Mouse (Mus musculus) heart, embryonic 15.5 days (tissue): ENCODE measurements around the gene Meox1. TPM values are rescaled to one million over a fixed set of nuclear protein-coding genes. Genes with fewer than 3 reads are reported as not detected.

ENCODE experiments used
- ATAC-seq: fragments of 200-750 bp; cut with Nextera tagmentation; replicated peaks from 2 replicates; pipeline ENCODE4 v1.8.0; 2017; ENCODE audit warnings: low read depth, moderate TSS enrichment; ENCODE audit not compliant: insufficient number of reproducible peaks, insufficient read depth, low FRiP score
- H3K27ac ChIP-seq: fragments of 300-500 bp; sonication (generic); 2 replicates; pipeline ENCODE4 v1.5.1; 2015; ENCODE audit warnings: mild to moderate bottlenecking, inconsistent platforms
- H3K27me3 ChIP-seq: fragments of 300-500 bp; sonication (generic); 2 replicates; pipeline ENCODE4 v1.6.1; 2015; ENCODE audit warnings: inconsistent platforms
- H3K36me3 ChIP-seq: fragments of 300-500 bp; sonication (generic); 2 replicates; pipeline ENCODE4 v1.6.1; 2015; ENCODE audit warnings: mild to moderate bottlenecking, inconsistent platforms
- H3K4me1 ChIP-seq: fragments of 300-500 bp; sonication (generic); replicated peaks from 2 replicates; pipeline ENCODE4 v1.6.1; 2015; ENCODE audit warnings: inconsistent platforms
- H3K4me2 ChIP-seq: fragments of 300-500 bp; sonication (generic); 2 replicates; pipeline ENCODE4 v1.6.1; 2015; ENCODE audit warnings: inconsistent platforms, mild to moderate bottlenecking, moderate library complexity
- H3K4me3 ChIP-seq: fragments of 300-500 bp; sonication (generic); 2 replicates; pipeline ENCODE4 v1.5.1; 2015; ENCODE audit warnings: mild to moderate bottlenecking, inconsistent platforms
- H3K9ac ChIP-seq: fragments of 300-500 bp; sonication (generic); 2 replicates; pipeline ENCODE4 v1.6.1; 2015; ENCODE audit warnings: mild to moderate bottlenecking, inconsistent platforms
- H3K9me3 ChIP-seq: fragments of 300-500 bp; sonication (generic); replicated peaks from 2 replicates; pipeline ENCODE4 v1.6.1; 2016; ENCODE audit warnings: inconsistent platforms
- WGBS: fragments of 180-500 bp; shearing (Covaris S2); methylation state at CpG from one replicate; pipeline ENCODE4 v1.1.7; 2015; ENCODE audit warnings: mixed read lengths; 5-methylcytosine and 5-hydroxymethylcytosine counted together
- polyA plus RNA-seq: library from polyadenylated mRNA; unstranded; fragments of >200 nt; fragmentation: Nextera tagmentation; extraction: Ambion mirVana; gene quantifications from 2 replicates; pipeline ENCODE4 v1.2.1, GENCODE M21; 2015

Meox1 gene
- polyA plus RNA-seq, 1 experiment from 2014 or later, result 19.8 TPM

GRCm38 (mm10) chr11:101896546-101897361 is 2.6 kb upstream of the Meox1 start:
- H3K27ac ChIP-seq, result no peak overlapping the region
- H3K27me3 ChIP-seq, result peaks cover 10% of the 10 kb centered on the region
- peak; percentile 20 for ATAC-seq
- no peak overlapping the region for H3K9ac ChIP-seq
- no peak overlapping the region for H3K4me3 ChIP-seq
- peaks cover 28% of the 10 kb centered on the region for H3K4me1 ChIP-seq
- H3K4me2 ChIP-seq, result no peak overlapping the region
- H3K36me3 ChIP-seq, result no peaks in the 10 kb centered on the region
- WGBS, result 45% methylated on average over 13 of the region's 13 CpGs
- no peaks in the 10 kb centered on the region for H3K9me3 ChIP-seq

- H3K9me3 ChIP-seq, result no peaks in the 10 kb centered on the region
- ATAC-seq, result peak; percentile 37; the same call in 1 of the 2 replicates
These were observed 614 bp downstream of the Meox1 start for GRCm38 (mm10) chr11:101893560-101893959.

DNA sequence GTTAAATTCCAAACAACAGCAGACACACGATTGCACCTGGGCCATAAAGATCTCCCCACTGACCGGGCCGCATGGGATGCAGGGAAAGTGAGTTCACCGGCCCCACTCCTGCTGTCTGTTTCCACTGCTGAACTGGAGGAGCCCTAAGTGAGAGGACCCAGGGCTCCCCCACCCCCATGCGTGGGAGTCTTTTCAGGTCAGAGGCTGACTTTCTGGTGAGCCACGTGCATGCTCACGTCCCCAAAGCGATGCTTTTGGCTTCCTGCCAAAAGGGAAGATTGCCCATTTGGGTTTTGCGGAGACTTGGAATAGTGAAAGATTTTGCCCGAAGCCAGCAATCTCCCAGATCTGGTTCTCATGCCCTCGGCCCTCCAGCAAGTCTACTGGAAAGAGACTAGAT is 2.7 kb downstream of the Meox1 start:
- no peak for ATAC-seq
- peaks cover 10% of the 10 kb centered on the region for H3K27me3 ChIP-seq
- WGBS, result 20% methylated on average over 11 of the region's 11 CpGs
- no peaks in the 10 kb centered on the region for H3K36me3 ChIP-seq
- no peak overlapping the region for H3K9ac ChIP-seq
- peak overlapping the region; percentile 26; the same call in 1 of the 2 replicates for H3K27ac ChIP-seq
- H3K4me2 ChIP-seq, result peak overlapping the region; percentile 57
- peak overlapping the region; percentile 43 for H3K4me3 ChIP-seq
- peaks cover 46% of the 10 kb centered on the region for H3K4me1 ChIP-seq
- H3K9me3 ChIP-seq, result no peaks in the 10 kb centered on the region

More at GRCm38 (mm10) chr11:101893560-101893959, 614 bp downstream of the Meox1 start:
- H3K4me1 ChIP-seq, result peaks cover 45% of the 10 kb centered on the region
- no peaks in the 10 kb centered on the region for H3K36me3 ChIP-seq
- peak overlapping the region; percentile 57 for H3K4me2 ChIP-seq
- H3K9ac ChIP-seq, result peak overlapping the region; percentile 46; the same call in 1 of the 2 replicates
- H3K4me3 ChIP-seq, result peak overlapping the region; percentile 43
- WGBS, result 30% methylated on average over 15 of the region's 15 CpGs
- H3K27me3 ChIP-seq, result peaks cover 10% of the 10 kb centered on the region
- peak overlapping the region; percentile 68 for H3K27ac ChIP-seq

GRCm38 (mm10) chr11:101889781-101890180 is 4.4 kb downstream of the Meox1 start:
- WGBS, result 4% methylated on average over 13 of the region's 13 CpGs
- Histone ChIP-seq H3K36me3 (no peaks in the 10 kb centered on the region), H3K4me3 (peak overlapping the region; percentile 13), H3K27me3 (0 out of 2 replicates have a peak, but pooled peaks cover 6% of the 10 kb centered on the region), H3K9me3 (no peaks in the 10 kb centered on the region), H3K4me1 (peaks cover 57% of the 10 kb centered on the region), H3K27ac (peak overlapping the region; percentile 46), H3K9ac (peak overlapping the region; percentile 18; the same call in 1 of the 2 replicates), H3K4me2 (peak overlapping the region; percentile 44)
- no peak for ATAC-seq

DNA sequence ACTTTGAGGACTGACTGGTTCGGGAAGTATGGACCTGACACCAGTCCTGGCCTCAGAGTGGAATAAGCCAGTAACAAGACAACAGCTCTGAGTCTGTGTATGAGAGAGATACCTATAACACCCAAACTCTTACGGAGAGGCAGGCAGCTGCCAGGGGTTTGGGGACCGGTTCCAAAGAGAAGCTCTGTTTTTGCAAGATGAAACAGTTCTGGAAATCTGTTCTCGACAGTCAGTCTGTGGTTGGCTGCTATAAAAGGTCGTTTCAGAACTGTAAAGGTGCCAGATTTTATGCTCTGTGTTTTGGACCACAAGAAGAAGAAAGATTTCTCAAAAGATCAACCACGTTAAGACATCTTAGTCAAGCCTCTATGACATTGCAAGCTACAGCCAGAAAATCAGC is 5.4 kb downstream of the Meox1 start:
- Histone ChIP-seq H3K27ac (no peak overlapping the region), H3K4me3 (no peak overlapping the region), H3K9me3 (no peaks in the 10 kb centered on the region), H3K27me3 (0 out of 2 replicates have a peak, but pooled peaks cover 6% of the 10 kb centered on the region), H3K9ac (no peak overlapping the region), H3K4me2 (0 out of 2 replicates have a peak overlapping the region, but pooled peaks have one; percentile 44), H3K4me1 (peaks cover 55% of the 10 kb centered on the region), H3K36me3 (no peaks in the 10 kb centered on the region)
- ATAC-seq, result no peak
- WGBS, result 53% methylated on average over 6 of the region's 6 CpGs

GRCm38 (mm10) chr11:101886436-101886835 is 7.7 kb downstream of the Meox1 start:
- no peaks in the 10 kb centered on the region for H3K9me3 ChIP-seq
- no peak for ATAC-seq
- H3K4me3 ChIP-seq, result no peak overlapping the region
- no peaks in the 10 kb centered on the region for H3K27me3 ChIP-seq
- H3K9ac ChIP-seq, result no peak overlapping the region
- H3K4me1 ChIP-seq, result peaks cover 69% of the 10 kb centered on the region
- no peak overlapping the region; the same call in 1 of the 2 replicates for H3K4me2 ChIP-seq
- peak overlapping the region; percentile 73 for H3K27ac ChIP-seq
- H3K36me3 ChIP-seq, result no peaks in the 10 kb centered on the region
- 73% methylated on average over 12 of the region's 12 CpGs for WGBS

DNA sequence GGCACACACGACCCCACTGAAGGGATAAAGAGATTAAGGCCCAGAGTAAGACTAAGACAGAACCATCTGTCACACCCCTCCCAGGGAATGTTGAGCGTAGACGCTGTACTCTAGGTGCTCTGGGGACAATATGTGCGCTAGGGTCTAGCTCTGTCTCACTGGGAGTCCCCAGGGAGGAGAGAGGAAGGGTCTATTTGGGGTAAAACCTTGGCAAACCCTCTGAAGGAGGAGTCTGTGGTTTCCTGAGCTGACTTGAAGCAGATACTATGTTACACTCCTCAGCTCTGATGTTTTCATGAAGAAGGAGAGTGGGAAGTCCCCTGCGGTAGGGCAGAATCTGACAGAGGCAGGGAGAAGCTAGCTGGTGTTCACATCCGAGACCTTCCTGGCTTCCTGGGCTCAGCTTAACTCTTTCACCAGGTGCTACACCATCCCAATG is 8.3 kb downstream of the Meox1 start:
- Histone ChIP-seq H3K9ac (no peak overlapping the region), H3K36me3 (no peaks in the 10 kb centered on the region), H3K4me1 (peaks cover 70% of the 10 kb centered on the region), H3K27me3 (no peaks in the 10 kb centered on the region), H3K4me2 (peak overlapping the region; percentile 47), H3K4me3 (no peak overlapping the region), H3K27ac (peak overlapping the region; percentile 73), H3K9me3 (no peaks in the 10 kb centered on the region)
- no peak for ATAC-seq
- 33% methylated on average over 6 of the region's 6 CpGs for WGBS

GRCm38 (mm10) chr11:101885232-101885631 is 8.9 kb downstream of the Meox1 start:
- peak overlapping the region; percentile 47 for H3K4me2 ChIP-seq
- peaks cover 75% of the 10 kb centered on the region for H3K4me1 ChIP-seq
- peak overlapping the region; percentile 30; the same call in 1 of the 2 replicates for H3K9ac ChIP-seq
- ATAC-seq, result peak; percentile 51
- H3K27ac ChIP-seq, result peak overlapping the region; percentile 73
- no peaks in the 10 kb centered on the region for H3K9me3 ChIP-seq
- WGBS, result 6% methylated on average over 6 of the region's 6 CpGs
- H3K36me3 ChIP-seq, result no peaks in the 10 kb centered on the region
- no peaks in the 10 kb centered on the region for H3K27me3 ChIP-seq
- no peak overlapping the region for H3K4me3 ChIP-seq

DNA sequence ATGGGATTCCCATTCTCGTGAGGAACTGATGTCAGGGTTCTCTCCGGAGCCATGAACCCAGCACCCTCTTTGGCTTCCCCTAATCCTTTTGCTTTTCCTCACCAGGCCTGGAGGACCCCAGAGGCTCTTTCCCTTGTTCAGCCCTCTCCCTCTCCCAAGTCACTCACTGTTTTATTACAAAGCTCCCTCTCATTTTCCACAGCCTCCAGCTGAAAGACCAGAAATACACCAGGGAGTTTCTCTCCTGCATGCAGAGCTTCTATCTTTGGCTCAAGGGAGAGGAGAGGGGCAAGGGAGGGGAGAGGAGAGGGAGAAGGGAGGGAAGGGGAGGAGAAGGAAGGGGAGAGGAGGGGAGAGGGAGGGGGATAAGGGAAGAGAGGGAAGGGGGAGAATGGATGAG is 10.3 kb downstream of the Meox1 start:
- peak overlapping the region; percentile 60 for H3K27ac ChIP-seq
- H3K9me3 ChIP-seq, result no peaks in the 10 kb centered on the region
- H3K9ac ChIP-seq, result no peak overlapping the region
- WGBS, result 46% methylated on average over 2 of the region's 2 CpGs
- peaks cover 69% of the 10 kb centered on the region for H3K4me1 ChIP-seq
- H3K36me3 ChIP-seq, result no peaks in the 10 kb centered on the region
- no peaks in the 10 kb centered on the region for H3K27me3 ChIP-seq
- no peak overlapping the region for H3K4me3 ChIP-seq
- ATAC-seq, result no peak
- no peak overlapping the region for H3K4me2 ChIP-seq

GRCm38 (mm10) chr11:101882500-101883290 is 11.5 kb downstream of the Meox1 start:
- no peak overlapping the region for H3K4me3 ChIP-seq
- H3K4me2 ChIP-seq, result no peak overlapping the region
- peak overlapping the region; percentile 81 for H3K27ac ChIP-seq
- H3K4me1 ChIP-seq, result peaks cover 69% of the 10 kb centered on the region
- no peaks in the 10 kb centered on the region for H3K27me3 ChIP-seq
- no peaks in the 10 kb centered on the region for H3K9me3 ChIP-seq
- H3K36me3 ChIP-seq, result no peaks in the 10 kb centered on the region
- ATAC-seq, result no peak
- H3K9ac ChIP-seq, result no peak overlapping the region
- WGBS, result 79% methylated on average over 11 of the region's 11 CpGs

DNA sequence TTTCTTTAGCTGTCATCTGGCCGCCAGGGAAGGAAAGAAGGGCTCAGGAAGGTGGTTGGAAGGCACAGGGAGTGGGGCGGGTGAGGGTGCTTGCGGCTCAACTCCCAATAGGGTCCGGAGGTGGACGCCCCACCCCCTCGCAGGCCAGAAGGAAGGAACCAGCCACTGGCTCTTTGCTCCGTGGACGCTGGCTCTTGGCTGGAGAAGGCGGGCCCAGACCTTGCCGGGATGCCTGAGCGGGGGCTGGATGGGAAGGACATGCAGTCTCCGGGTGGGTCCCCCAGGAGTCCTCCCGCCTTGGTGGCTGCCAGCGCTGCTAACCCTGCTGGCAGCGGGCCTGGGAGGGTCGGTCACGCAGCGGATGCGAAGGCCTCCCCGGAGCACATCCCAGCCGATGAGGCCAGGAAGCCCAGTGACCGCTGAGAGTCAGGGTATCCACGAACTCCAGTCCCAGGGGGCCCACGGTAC is 12.5 kb downstream of the Meox1 start:
- Histone ChIP-seq H3K4me2 (peak overlapping the region; percentile 71), H3K4me3 (peak overlapping the region; percentile 43), H3K4me1 (peaks cover 61% of the 10 kb centered on the region), H3K27me3 (no peaks in the 10 kb centered on the region), H3K9me3 (no peaks in the 10 kb centered on the region), H3K27ac (peak overlapping the region; percentile 81), H3K36me3 (no peaks in the 10 kb centered on the region), H3K9ac (peak overlapping the region; percentile 50)
- WGBS, result 6% methylated on average over 24 of the region's 24 CpGs
- peak; percentile 74 for ATAC-seq
